Mouse (Mus musculus) small intestine, adult 2 months (tissue): Measurements from ENCODE around the gene Rusc2.

Source experiments
- CTCF ChIP-seq: fragments of 200-500 bp; IDR thresholded peaks from 2 replicates; pipeline ENCODE4 v1.5.1; 2012; ENCODE audit warnings: low read depth, mild to moderate bottlenecking, control low read depth, inconsistent platforms, low read length, moderate library complexity, mixed read lengths; ENCODE audit not compliant: insufficient replicate concordance, insufficient read length; ENCODE audit errors: extremely low read depth
- POLR2A ChIP-seq: fragments of 200-500 bp; IDR thresholded peaks from 2 replicates; pipeline ENCODE4 v1.6.1; 2012; ENCODE audit warnings: low read depth, mild to moderate bottlenecking, control low read depth, inconsistent platforms, low read length, moderate library complexity

DNA sequence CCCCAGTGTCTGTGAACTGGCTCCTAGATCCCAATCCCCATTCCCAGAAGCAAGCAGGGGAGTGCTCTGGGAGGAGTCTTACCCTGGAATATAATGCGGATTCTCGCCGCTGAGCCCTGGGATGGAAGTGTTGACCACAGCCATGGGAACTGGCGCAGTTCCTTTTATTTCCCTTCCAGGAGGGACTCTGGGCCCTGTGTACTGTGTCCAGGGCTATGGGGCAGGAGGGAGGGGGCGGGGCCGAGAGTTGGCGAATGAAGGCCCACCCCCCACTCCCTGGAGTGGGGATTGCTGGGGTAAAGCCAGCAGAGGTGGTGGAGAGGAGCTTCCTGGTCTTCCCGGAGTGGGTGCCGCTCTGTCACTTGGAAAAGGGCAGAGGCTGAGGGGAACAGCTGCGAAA, 47.2 kb downstream of the Rusc2 start, which contains the start of gene Fam166b:
- TF ChIP-seq POLR2A (no peak), CTCF (no peak)
